Mouse (Mus musculus) neural tube, embryonic 14.5 days (tissue): ENCODE results near the gene 1700012B09Rik. TPM values are rescaled to one million over a fixed set of nuclear protein-coding genes. Genes with fewer than 3 reads are reported as not detected.

Experiments used
- ATAC-seq: fragments of 200-750 bp; cut with Nextera tagmentation; 2 replicates; pipeline ENCODE4 v1.8.0; 2017; ENCODE audit warnings: low read depth, mild to moderate bottlenecking, moderate TSS enrichment, moderate library complexity
- H3K27ac ChIP-seq: fragments of 300-500 bp; sonication (generic); 2 replicates; pipeline ENCODE4 v1.5.1; 2014; ENCODE audit warnings: low read depth, mild to moderate bottlenecking, control low read depth, low read length, moderate library complexity, mixed read lengths
- H3K27me3 ChIP-seq: fragments of 300-500 bp; sonication (generic); 2 replicates; pipeline ENCODE4 v1.6.1; 2014; ENCODE audit warnings: low read length; ENCODE audit not compliant: control insufficient read depth, insufficient read depth
- H3K36me3 ChIP-seq: fragments of 300-500 bp; sonication (generic); 2 replicates; pipeline ENCODE4 v1.6.1; 2014; ENCODE audit warnings: low read length, mixed read lengths; ENCODE audit not compliant: control insufficient read depth, insufficient read depth
- H3K4me1 ChIP-seq: fragments of 300-500 bp; sonication (generic); 2 replicates; pipeline ENCODE4 v1.6.1; 2014; ENCODE audit warnings: low read length; ENCODE audit not compliant: control insufficient read depth, insufficient read depth
- H3K4me2 ChIP-seq: fragments of 300-500 bp; sonication (generic); 2 replicates; pipeline ENCODE4 v1.6.1; 2014; ENCODE audit warnings: mild to moderate bottlenecking, low read depth, low read length, control low read depth
- H3K4me3 ChIP-seq: fragments of 300-500 bp; sonication (generic); 2 replicates; pipeline ENCODE4 v1.5.1; 2014; ENCODE audit warnings: low read depth, low read length, control low read depth, mixed read lengths
- H3K9ac ChIP-seq: fragments of 300-500 bp; sonication (generic); replicated peaks from 2 replicates; pipeline ENCODE4 v1.6.1; 2014; ENCODE audit warnings: low read depth, mild to moderate bottlenecking, control low read depth, low read length, mixed read lengths
- H3K9me3 ChIP-seq: fragments of 300-500 bp; sonication (generic); 2 replicates; pipeline ENCODE4 v1.6.1; 2016; ENCODE audit warnings: low read length; ENCODE audit not compliant: control insufficient read depth
- WGBS: fragments of 180-500 bp; shearing (Covaris S2); extraction: QIAGEN DNeasy Blood & Tissue Kit; methylation state at CpG from one replicate; pipeline ENCODE4 v1.1.7; 2014; 5-methylcytosine and 5-hydroxymethylcytosine counted together
- polyA plus RNA-seq: library from polyadenylated mRNA; unstranded; fragments of >200 nt; fragmentation: Nextera tagmentation; extraction: Ambion mirVana; gene quantifications from 2 replicates; pipeline ENCODE4 v1.2.1, GENCODE M21; 2014

1700012B09Rik gene
- polyA plus RNA-seq: 0.70 and 1.6 TPM in 2 replicates

- H3K4me3 ChIP-seq: no peak within 1 kb of the TSS
- WGBS: 21% methylated on average over 23 of the region's 23 CpGs
- no peaks in the 10 kb centered on the region for H3K36me3 ChIP-seq
- ATAC-seq: peak; percentile 69; the same call in 1 of the 2 replicates
- no peaks in the 10 kb centered on the region for H3K4me1 ChIP-seq
- H3K27me3 ChIP-seq: no peaks in the 10 kb centered on the region
- no peak within 1 kb of the TSS for H3K9ac ChIP-seq
- H3K9me3 ChIP-seq: no peaks in the 10 kb centered on the region
- no peak within 1 kb of the TSS; the same call in 1 of the 2 replicates for H3K4me2 ChIP-seq
- no peak within 1 kb of the TSS for H3K27ac ChIP-seq
Measured at GRCm38 (mm10) chr9:14770803-14771471, at the start of gene 1700012B09Rik. Gene 1700012B09Rik, minus strand, starts transcription at chr9:14771030.

GRCm38 (mm10) chr9:14810111-14810510 is 39.3 kb upstream of the 1700012B09Rik start:
- peaks cover 24% of the 10 kb centered on the region; the same call in 1 of the 2 replicates for H3K36me3 ChIP-seq

GRCm38 (mm10) chr9:14806786-14807185 is 36.0 kb upstream of the 1700012B09Rik start:
- no peak overlapping the region for H3K4me3 ChIP-seq
- H3K27ac ChIP-seq: no peak overlapping the region
- no peak for ATAC-seq
- no peak overlapping the region for H3K9ac ChIP-seq
- peaks cover 30% of the 10 kb centered on the region for H3K36me3 ChIP-seq
- H3K4me2 ChIP-seq: no peak overlapping the region
- H3K4me1 ChIP-seq: no peaks in the 10 kb centered on the region
- no peaks in the 10 kb centered on the region for H3K27me3 ChIP-seq
- no peaks in the 10 kb centered on the region for H3K9me3 ChIP-seq
- 100% methylated on average over 1 of the region's 1 CpGs for WGBS

More at GRCm38 (mm10) chr9:14810111-14810510, 39.3 kb upstream of the 1700012B09Rik start:
- Histone ChIP-seq H3K27me3 (no peaks in the 10 kb centered on the region), H3K4me1 (no peaks in the 10 kb centered on the region), H3K9ac (no peak overlapping the region), H3K27ac (no peak overlapping the region), H3K9me3 (no peaks in the 10 kb centered on the region), H3K4me2 (no peak overlapping the region), H3K4me3 (no peak overlapping the region)
- ATAC-seq: no peak
- WGBS: 96% methylated on average over 5 of the region's 5 CpGs

GRCm38 (mm10) chr9:14805714-14806113 is 34.9 kb upstream of the 1700012B09Rik start:
- Histone ChIP-seq H3K4me1 (no peaks in the 10 kb centered on the region), H3K27me3 (no peaks in the 10 kb centered on the region), H3K36me3 (peaks cover 30% of the 10 kb centered on the region), H3K27ac (no peak overlapping the region), H3K9me3 (no peaks in the 10 kb centered on the region), H3K4me2 (no peak overlapping the region), H3K4me3 (no peak overlapping the region), H3K9ac (no peak overlapping the region)
- ATAC-seq: no peak
- WGBS: 85% methylated on average over 2 of the region's 2 CpGs

- Histone ChIP-seq H3K36me3 (peaks cover 18% of the 10 kb centered on the region), H3K9ac (no peak overlapping the region), H3K27ac (no peak overlapping the region), H3K4me2 (no peak overlapping the region), H3K4me3 (no peak overlapping the region), H3K27me3 (no peaks in the 10 kb centered on the region), H3K9me3 (no peaks in the 10 kb centered on the region), H3K4me1 (peaks cover 6% of the 10 kb centered on the region; the same call in 1 of the 2 replicates)
- ATAC-seq: no peak
- WGBS: 96% methylated on average over 6 of the region's 6 CpGs
Measured at GRCm38 (mm10) chr9:14787356-14787755, 16.5 kb upstream of the 1700012B09Rik start.

GRCm38 (mm10) chr9:14784039-14785002 is 13.5 kb upstream of the 1700012B09Rik start, which contains the start of the genes Mre11a and Ankrd49:
Gene Mre11a, plus strand, starts transcription at chr9:14784654.
Gene Ankrd49, minus strand, starts transcription at chr9:14784856.
- ATAC-seq: peak; percentile 99
- Histone ChIP-seq H3K27ac (peak within 1 kb of the TSS; percentile 95), H3K4me3 (peak within 1 kb of the TSS; percentile 76), H3K4me1 (peaks cover 6% of the 10 kb centered on the region; the same call in 1 of the 2 replicates), H3K36me3 (peaks cover 19% of the 10 kb centered on the region), H3K4me2 (peak within 1 kb of the TSS; percentile 95), H3K9ac (peak within 1 kb of the TSS; percentile 83), H3K9me3 (no peaks in the 10 kb centered on the region), H3K27me3 (no peaks in the 10 kb centered on the region)
- under 1% methylated on average over 62 of the region's 62 CpGs for WGBS

- no peaks in the 10 kb centered on the region for H3K27me3 ChIP-seq
- H3K9ac ChIP-seq: no peak overlapping the region
- no peaks in the 10 kb centered on the region for H3K4me1 ChIP-seq
- no peak overlapping the region for H3K4me2 ChIP-seq
- ATAC-seq: no peak
- H3K9me3 ChIP-seq: no peaks in the 10 kb centered on the region
- WGBS: 47% methylated on average over 13 of the region's 13 CpGs
- no peak overlapping the region for H3K27ac ChIP-seq
- H3K36me3 ChIP-seq: peaks cover 6% of the 10 kb centered on the region; the same call in 1 of the 2 replicates
- H3K4me3 ChIP-seq: no peak overlapping the region
Measured at GRCm38 (mm10) chr9:14778341-14778740, 7.5 kb upstream of the 1700012B09Rik start.

GRCm38 (mm10) chr9:14773813-14774212 is 3.0 kb upstream of the 1700012B09Rik start:
- Histone ChIP-seq H3K4me3 (no peak overlapping the region), H3K27me3 (no peaks in the 10 kb centered on the region), H3K4me1 (no peaks in the 10 kb centered on the region), H3K9me3 (no peaks in the 10 kb centered on the region), H3K4me2 (no peak overlapping the region), H3K27ac (no peak overlapping the region), H3K9ac (no peak overlapping the region), H3K36me3 (no peaks in the 10 kb centered on the region)
- no peak for ATAC-seq
- WGBS: 63% methylated on average over 2 of the region's 2 CpGs
